Mouse (Mus musculus) kidney, postnatal 25 days (tissue): ENCODE data around the gene St14.
A peak's percentile ranks its signal among the peaks of the same experiment; 100 is the strongest.

Source experiments
- DNase-seq, 2 experiments: peaks; one replicate each; pipeline ENCODE4 v3.0.0; 2021; ENCODE audit warnings: mixed read lengths in 2 of 2

The St14 gene

GRCm38 (mm10) chr9:31122464-31123030 is 9.1 kb downstream of the St14 start:
- no peak for DNase-seq

- no peak for DNase-seq
Measured at GRCm38 (mm10) chr9:31120533-31120915, 11.1 kb downstream of the St14 start.

GRCm38 (mm10) chr9:31119882-31120532 is 11.6 kb downstream of the St14 start:
- DNase-seq, result no peak

GRCm38 (mm10) chr9:31119405-31119804 is 12.2 kb downstream of the St14 start:
- no peak for DNase-seq

- no peak for DNase-seq
Measured at GRCm38 (mm10) chr9:31118520-31119298, 12.9 kb downstream of the St14 start.

GRCm38 (mm10) chr9:31117488-31117887 is 14.2 kb downstream of the St14 start:
- no peak for DNase-seq

GRCm38 (mm10) chr9:31117088-31117487 is 14.6 kb downstream of the St14 start:
- DNase-seq, result no peak

- DNase-seq, result no peak
Measured at GRCm38 (mm10) chr9:31115586-31115985, 16.1 kb downstream of the St14 start.

GRCm38 (mm10) chr9:31108464-31108863 is 23.2 kb downstream of the St14 start:
- peak in 1 of 2 experiments; percentile 30 for DNase-seq

- DNase-seq, result peak; percentile 21 to 25
Measured at GRCm38 (mm10) chr9:31098118-31098517, 33.5 kb downstream of the St14 start.

GRCm38 (mm10) chr9:31097088-31098082 is 34.3 kb downstream of the St14 start:
- peak in 1 of 2 experiments; percentile 28 for DNase-seq

GRCm38 (mm10) chr9:31092833-31093195 is 38.8 kb downstream of the St14 start:
- no peak for DNase-seq

- DNase-seq, result no peak
Measured at GRCm38 (mm10) chr9:31092111-31092832, 39.4 kb downstream of the St14 start.

- DNase-seq, result no peak
Measured at GRCm38 (mm10) chr9:31091162-31091581, 40.5 kb downstream of the St14 start.

- DNase-seq, result no peak
Measured at GRCm38 (mm10) chr9:31090081-31091023, 41.3 kb downstream of the St14 start.

GRCm38 (mm10) chr9:31089541-31089940 is 42.1 kb downstream of the St14 start:
- no peak for DNase-seq

- peak in 1 of 2 experiments; percentile 31 for DNase-seq
Measured at GRCm38 (mm10) chr9:31088883-31089282, 42.8 kb downstream of the St14 start.

GRCm38 (mm10) chr9:31088116-31088515 is 43.5 kb downstream of the St14 start:
- DNase-seq, result peak in 1 of 2 experiments; percentile 18

GRCm38 (mm10) chr9:31087466-31087865 is 44.2 kb downstream of the St14 start:
- no peak for DNase-seq

- no peak for DNase-seq
Measured at GRCm38 (mm10) chr9:31086754-31087145, 44.9 kb downstream of the St14 start.
